Mouse (Mus musculus): ENCODE measurements around the gene Snx29. TPM values are rescaled to one million over a fixed set of nuclear protein-coding genes. Genes with fewer than 3 reads are reported as not detected.

The Snx29 gene
- total and polyA plus RNA-seq, 3 experiments = 1.2 to 3.2 (median 3.1) TPM

GRCm38 (mm10) chr16:11701579-11701978, 378.9 kb downstream of the Snx29 start:
- H3K4me1 ChIP-seq (ENCODE audit: control insufficient read depth in 1 of 2, insufficient read depth in 2 of 2) = no peaks in the 10 kb centered on the region
- no peak for TF ChIP-seq NRF1 (IDR thresholded peaks at IDR 0.05; ENCODE audit: low read depth, low read length)
- TF ChIP-seq MAZ (IDR thresholded peaks at IDR 0.05; ENCODE audit: low read depth, low read length) = no peak
- TF ChIP-seq ZMIZ1 (IDR thresholded peaks at IDR 0.05; ENCODE audit: low read depth, low read length) = no peak
- no peak for TF ChIP-seq ETS1 (conservative IDR thresholded peaks at IDR 0.05; ENCODE audit: low read depth, low read length)
- no peak for TF ChIP-seq MEF2A (IDR thresholded peaks at IDR 0.05; ENCODE audit: borderline replicate concordance, low read depth, low read length)
- TF ChIP-seq E2F4 (IDR thresholded peaks at IDR 0.05; ENCODE audit: insufficient replicate concordance, low read depth, low read length) = no peak
- no peak for TF ChIP-seq EP300 (IDR thresholded peaks at IDR 0.05; ENCODE audit: low read length)
- no peak for TF ChIP-seq USF2 (conservative IDR thresholded peaks at IDR 0.05; ENCODE audit: low read depth, low read length)
- TF ChIP-seq TBP (conservative IDR thresholded peaks at IDR 0.05; ENCODE audit: low read depth, low read length) = no peak
- no peak for TF ChIP-seq UBTF (IDR thresholded peaks at IDR 0.05; ENCODE audit: low read depth, low read length)
- no peak for TF ChIP-seq MYC (IDR thresholded peaks at IDR 0.05; ENCODE audit: low read depth, low read length)
- no peak for TF ChIP-seq POLR2A (IDR thresholded peaks at IDR 0.05; ENCODE audit: low read depth, low read length)
- no peak for TF ChIP-seq USF1 (IDR thresholded peaks at IDR 0.05; ENCODE audit: low read depth, low read length)
- TF ChIP-seq SIN3A (IDR thresholded peaks at IDR 0.05; ENCODE audit: low read length) = no peak
- in situ Hi-C loops (cut with MboI; ENCODE audit: low pct_ligation_motif_present, low pct_unique_long_range_greater_than_20kb, low sequenced_read_pairs) (loop anchor here (25.0 kb wide), 1 partner anchor 236 kb away; no protein-coding TSS in a partner anchor), dilution Hi-C loops (cut with MboI; ENCODE audit: extremely low pct_ligation_motif_present, extremely low pct_unique_long_range_greater_than_20kb, low sequenced_read_pairs) (no loop called here)
- no peak for DNase-seq (ENCODE audit: extremely low read depth)
- no peak overlapping the region for H3K4me3 ChIP-seq (replicated peaks in 1 of 3; ENCODE audit: low read depth in 2 of 3, low read length in 2 of 3, poor library complexity in 1 of 3)
- no peak overlapping the region for H3K4me2 ChIP-seq (ENCODE audit: insufficient read depth, low read depth, poor library complexity, severe bottlenecking)
- H3K27me3 ChIP-seq (replicated peaks) = no peaks in the 10 kb centered on the region
- no peak overlapping the region for H3K27ac ChIP-seq (ENCODE audit: insufficient read depth, low read depth)
- H3K36me3 ChIP-seq (replicated peaks in 1 of 2; ENCODE audit: control insufficient read depth in 1 of 2, insufficient read depth in 1 of 2, low read length in 1 of 2) = no peaks in the 10 kb centered on the region
- no peaks in the 10 kb centered on the region for H3K9me3 ChIP-seq (replicated peaks; ENCODE audit: low read length)
- H3K9ac ChIP-seq (ENCODE audit: insufficient read depth, low read depth) = no peak overlapping the region
- no peaks in the 10 kb centered on the region for H3K79me2 ChIP-seq (replicated peaks; ENCODE audit: control insufficient read depth, extremely low read depth, insufficient read depth, poor library complexity, severe bottlenecking)

GRCm38 (mm10) chr16:11704096-11704495, 381.4 kb downstream of the Snx29 start:
- peaks cover 0 to 7% of the 10 kb centered on the region in 2 experiments; a peak in 1 of 4 replicates for H3K4me1 ChIP-seq (ENCODE audit: control insufficient read depth in 1 of 2, insufficient read depth in 2 of 2)
- H3K27ac ChIP-seq (ENCODE audit: insufficient read depth, low read depth) = no peak overlapping the region
- no peaks in the 10 kb centered on the region for H3K27me3 ChIP-seq (replicated peaks)
- H3K36me3 ChIP-seq (replicated peaks in 1 of 2; ENCODE audit: control insufficient read depth in 1 of 2, insufficient read depth in 1 of 2, low read length in 1 of 2) = no peaks in the 10 kb centered on the region
- dilution Hi-C loops (cut with MboI; ENCODE audit: extremely low pct_ligation_motif_present, extremely low pct_unique_long_range_greater_than_20kb, low sequenced_read_pairs) (no loop called here), in situ Hi-C loops (cut with MboI; ENCODE audit: low pct_ligation_motif_present, low pct_unique_long_range_greater_than_20kb, low sequenced_read_pairs) (loop anchor here (25.0 kb wide), 1 partner anchor 233 kb away; no protein-coding TSS in a partner anchor)
- TF ChIP-seq NRF1 (IDR thresholded peaks at IDR 0.05; ENCODE audit: low read depth, low read length) (no peak), JUN (IDR thresholded peaks at IDR 0.05; ENCODE audit: insufficient read depth, low read depth, low read length) (no peak), MYC (IDR thresholded peaks at IDR 0.05; ENCODE audit: low read depth, low read length) (no peak), SMC3 (IDR thresholded peaks at IDR 0.05; ENCODE audit: low read depth, low read length) (no peak), PAX5 (IDR thresholded peaks at IDR 0.05; ENCODE audit: low read length) (no peak), ZMIZ1 (IDR thresholded peaks at IDR 0.05; ENCODE audit: low read depth, low read length) (no peak)
- no peak overlapping the region for H3K4me3 ChIP-seq (replicated peaks in 1 of 3; ENCODE audit: low read depth in 2 of 3, low read length in 2 of 3, poor library complexity in 1 of 3)
- H3K9me3 ChIP-seq (replicated peaks; ENCODE audit: low read length) = no peaks in the 10 kb centered on the region
- DNase-seq (ENCODE audit: extremely low read depth) = no peak
- no peak overlapping the region for H3K4me2 ChIP-seq (ENCODE audit: insufficient read depth, low read depth, poor library complexity, severe bottlenecking)
- no peaks in the 10 kb centered on the region for H3K79me2 ChIP-seq (replicated peaks; ENCODE audit: control insufficient read depth, extremely low read depth, insufficient read depth, poor library complexity, severe bottlenecking)
- H3K9ac ChIP-seq (ENCODE audit: insufficient read depth, low read depth) = no peak overlapping the region

Data from CH12.LX (cell line).